Mouse (Mus musculus): ENCODE results near the gene Lhfpl5. TPM values are rescaled to one million over a fixed set of nuclear protein-coding genes. Genes with fewer than 3 reads are reported as not detected.
A peak's percentile ranks its signal among the peaks of the same experiment; 100 is the strongest.

The Lhfpl5 gene
- polyA plus RNA-seq, 1 experiment, result not detected

- H3K4me3 ChIP-seq (replicated peaks; ENCODE audit: control insufficient read depth, low read depth, low read length), result no peak overlapping the region
- H3K27ac ChIP-seq (ENCODE audit: control insufficient read depth, insufficient read depth, low read depth, low read length, poor library complexity), result no peak overlapping the region
- TF ChIP-seq CTCF (IDR thresholded peaks at IDR 0.05; ENCODE audit: control insufficient read depth, insufficient read depth, low read length), result no peak
- no peak for TF ChIP-seq POLR2A (IDR thresholded peaks at IDR 0.05; ENCODE audit: borderline replicate concordance, control insufficient read depth, low read depth, low read length)
- 34% methylated on average over 3 of the region's 3 CpGs for WGBS
- no peaks in the 10 kb centered on the region; the same call in 1 of the 2 replicates for H3K4me1 ChIP-seq (ENCODE audit: control insufficient read depth, insufficient read depth, low read length)
Measured at GRCm38 (mm10) chr17:28609543-28609942, 34.1 kb downstream of the Lhfpl5 start.

DNA sequence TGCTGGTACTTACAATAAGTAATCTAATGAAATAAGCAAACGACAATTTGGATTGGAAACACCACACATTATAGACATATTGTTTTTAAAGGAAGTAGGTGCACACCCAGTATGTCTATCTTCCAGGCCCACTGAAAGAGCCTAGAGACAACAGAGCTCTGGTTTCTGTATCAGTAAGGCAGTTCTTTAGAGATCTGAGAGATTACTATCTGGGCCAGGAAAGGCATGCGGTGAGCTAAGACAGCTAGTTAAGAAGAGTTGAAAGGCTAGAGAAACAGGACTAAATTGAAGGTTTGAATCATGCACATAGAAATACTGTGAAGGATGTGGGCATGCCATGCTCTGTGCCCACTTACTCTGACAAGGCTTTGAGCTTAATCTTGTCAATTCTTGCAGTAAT is 37.2 kb downstream of the Lhfpl5 start:
- 44% methylated on average over 2 of the region's 2 CpGs for WGBS
- TF ChIP-seq CTCF (IDR thresholded peaks at IDR 0.05; ENCODE audit: control insufficient read depth, insufficient read depth, low read length) (no peak), POLR2A (IDR thresholded peaks at IDR 0.05; ENCODE audit: borderline replicate concordance, control insufficient read depth, low read depth, low read length) (no peak)
- Histone ChIP-seq H3K4me3 (replicated peaks; ENCODE audit: control insufficient read depth, low read depth, low read length) (no peak overlapping the region), H3K27ac (ENCODE audit: control insufficient read depth, insufficient read depth, low read depth, low read length, poor library complexity) (no peak overlapping the region), H3K4me1 (ENCODE audit: control insufficient read depth, insufficient read depth, low read length) (peaks cover 3% of the 10 kb centered on the region)

DNA sequence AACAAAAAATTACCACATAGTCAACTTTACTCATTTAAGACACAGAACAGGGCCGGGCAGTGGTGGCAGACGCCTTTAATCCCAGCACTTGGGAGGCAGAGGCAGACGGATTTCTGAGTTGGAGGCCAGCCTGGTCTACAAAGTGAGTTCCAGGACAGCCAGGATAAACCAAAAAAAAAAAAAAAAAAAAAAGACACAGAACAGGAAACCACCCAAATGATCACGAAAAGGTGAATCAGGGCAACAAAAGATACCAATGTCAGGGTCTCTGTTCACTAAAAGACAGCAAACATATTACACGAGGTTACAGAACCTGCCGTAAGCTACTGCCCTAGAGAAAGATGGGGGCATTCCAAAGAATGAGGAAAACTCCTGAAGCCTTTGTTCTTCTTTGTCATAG is 37.7 kb downstream of the Lhfpl5 start:
- no peak for TF ChIP-seq POLR2A (IDR thresholded peaks at IDR 0.05; ENCODE audit: borderline replicate concordance, control insufficient read depth, low read depth, low read length)
- H3K4me1 ChIP-seq (ENCODE audit: control insufficient read depth, insufficient read depth, low read length), result peaks cover 4% of the 10 kb centered on the region

DNA sequence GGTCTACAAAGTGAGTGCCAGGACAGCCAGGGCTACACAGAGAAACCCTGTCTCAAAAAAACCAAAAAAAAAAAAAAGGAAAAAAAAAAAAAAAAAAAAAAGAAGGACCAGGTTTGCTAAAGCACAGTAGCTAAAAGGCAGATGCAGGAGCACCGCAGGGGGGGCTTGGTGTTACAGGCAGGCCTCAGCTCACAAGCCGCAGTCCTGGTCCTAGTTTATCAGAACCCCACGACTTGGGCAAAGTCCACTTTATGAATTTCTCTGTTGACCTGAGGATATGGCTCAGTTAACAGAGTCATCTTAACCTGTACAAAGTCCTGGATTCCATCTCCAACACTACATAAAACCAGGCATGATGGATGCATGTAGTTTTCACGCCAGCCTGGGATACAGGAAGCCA is 39.9 kb downstream of the Lhfpl5 start:
- Histone ChIP-seq H3K4me3 (replicated peaks; ENCODE audit: control insufficient read depth, low read depth, low read length) (no peak overlapping the region), H3K27ac (ENCODE audit: control insufficient read depth, insufficient read depth, low read depth, low read length, poor library complexity) (no peak overlapping the region), H3K4me1 (ENCODE audit: control insufficient read depth, insufficient read depth, low read length) (peaks cover 6% of the 10 kb centered on the region)
- no peak for TF ChIP-seq CTCF (IDR thresholded peaks at IDR 0.05; ENCODE audit: control insufficient read depth, insufficient read depth, low read length)
- TF ChIP-seq POLR2A (IDR thresholded peaks at IDR 0.05; ENCODE audit: borderline replicate concordance, control insufficient read depth, low read depth, low read length), result no peak
- WGBS, result 85% methylated on average over 4 of the region's 4 CpGs

More for the DNA sequence above, 37.7 kb downstream of the Lhfpl5 start:
- Histone ChIP-seq H3K4me3 (replicated peaks; ENCODE audit: control insufficient read depth, low read depth, low read length) (no peak overlapping the region), H3K27ac (ENCODE audit: control insufficient read depth, insufficient read depth, low read depth, low read length, poor library complexity) (no peak overlapping the region)
- 69% methylated on average over 6 of the region's 6 CpGs for WGBS

DNA sequence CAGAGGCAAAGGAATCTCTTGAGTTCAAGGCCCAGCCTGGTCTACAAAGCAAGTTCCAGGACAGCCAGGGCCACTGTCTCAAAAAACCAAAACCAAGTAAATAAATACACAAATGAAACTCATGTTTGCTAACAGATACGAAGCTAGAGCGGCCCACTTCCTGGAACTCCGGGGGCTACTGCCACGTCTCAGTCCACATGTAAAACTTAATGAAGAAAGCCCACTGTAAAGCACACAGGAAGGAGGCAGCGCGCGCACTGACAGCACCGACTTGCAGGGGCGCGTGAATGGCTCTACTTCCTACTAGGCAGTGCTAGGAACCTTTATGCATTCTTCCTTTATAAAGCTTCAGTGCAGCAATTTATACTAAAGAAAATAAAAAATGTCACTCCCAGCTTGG is 42.2 kb downstream of the Lhfpl5 start:
- TF ChIP-seq CTCF (IDR thresholded peaks at IDR 0.05; ENCODE audit: control insufficient read depth, insufficient read depth, low read length) (no peak), POLR2A (IDR thresholded peaks at IDR 0.05; ENCODE audit: borderline replicate concordance, control insufficient read depth, low read depth, low read length) (no peak)
- peaks cover 6% of the 10 kb centered on the region for H3K4me1 ChIP-seq (ENCODE audit: control insufficient read depth, insufficient read depth, low read length)
- WGBS, result 29% methylated on average over 10 of the region's 10 CpGs
- H3K4me3 ChIP-seq (replicated peaks; ENCODE audit: control insufficient read depth, low read depth, low read length), result no peak overlapping the region
- no peak overlapping the region for H3K27ac ChIP-seq (ENCODE audit: control insufficient read depth, insufficient read depth, low read depth, low read length, poor library complexity)

- TF ChIP-seq POLR2A (IDR thresholded peaks at IDR 0.05; ENCODE audit: borderline replicate concordance, control insufficient read depth, low read depth, low read length), result no peak
- no peak for TF ChIP-seq CTCF (IDR thresholded peaks at IDR 0.05; ENCODE audit: control insufficient read depth, insufficient read depth, low read length)
- peaks cover 6% of the 10 kb centered on the region for H3K4me1 ChIP-seq (ENCODE audit: control insufficient read depth, insufficient read depth, low read length)
- H3K4me3 ChIP-seq (replicated peaks; ENCODE audit: control insufficient read depth, low read depth, low read length), result no peak overlapping the region
- no peak overlapping the region for H3K27ac ChIP-seq (ENCODE audit: control insufficient read depth, insufficient read depth, low read depth, low read length, poor library complexity)
- WGBS, result 61% methylated on average over 7 of the region's 7 CpGs
Measured at GRCm38 (mm10) chr17:28618124-28618523, 42.7 kb downstream of the Lhfpl5 start.

- no peak overlapping the region for H3K27ac ChIP-seq (ENCODE audit: control insufficient read depth, insufficient read depth, low read depth, low read length, poor library complexity)
- 93% methylated on average over 1 of the region's 1 CpGs for WGBS
- peaks cover 6% of the 10 kb centered on the region for H3K4me1 ChIP-seq (ENCODE audit: control insufficient read depth, insufficient read depth, low read length)
Measured at GRCm38 (mm10) chr17:28618775-28619174, 43.3 kb downstream of the Lhfpl5 start.

DNA sequence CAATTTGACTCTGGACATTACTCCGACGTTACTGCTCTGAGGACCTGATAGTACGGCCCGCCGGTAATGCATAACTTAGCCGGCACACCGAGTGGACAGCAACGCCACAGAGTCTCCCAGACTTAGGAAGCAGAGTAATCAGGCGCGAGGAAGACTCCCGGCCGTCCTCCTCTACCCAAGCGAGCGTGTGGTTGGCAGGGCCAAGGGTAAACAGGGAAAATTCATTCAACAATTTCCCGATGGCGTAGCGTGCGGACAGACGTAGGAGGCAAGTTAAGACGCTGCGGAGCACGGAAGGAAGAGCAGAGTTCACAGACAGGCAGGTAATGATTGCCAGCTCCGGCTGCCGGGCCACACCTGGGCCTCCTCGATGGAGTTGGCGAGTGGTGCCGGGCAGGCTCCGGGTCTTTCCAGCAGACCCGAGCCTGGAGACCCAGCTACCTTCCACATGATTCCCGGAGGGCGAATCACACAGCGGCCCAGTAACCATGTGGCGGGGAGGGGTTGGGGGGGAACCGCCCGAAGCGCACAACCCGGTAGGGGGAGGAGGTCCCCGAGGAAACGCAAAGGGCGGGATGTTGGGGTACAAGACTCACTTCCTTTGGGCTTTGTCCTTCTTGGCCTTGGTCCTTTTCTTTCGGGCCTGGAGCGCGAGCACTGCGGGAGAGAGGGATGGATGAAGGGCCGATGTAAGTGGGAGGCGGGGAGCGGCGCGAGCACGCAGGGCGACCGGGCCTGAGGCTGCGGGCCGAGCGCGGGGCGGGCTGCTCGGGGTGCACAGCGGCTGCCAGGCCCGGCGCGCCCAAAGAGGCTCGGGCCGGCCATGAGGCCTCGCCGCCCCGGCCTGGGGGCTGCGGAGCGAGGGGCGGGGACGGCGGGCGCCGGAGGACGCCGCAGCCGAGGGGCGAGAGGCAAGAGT is 46.2 kb downstream of the Lhfpl5 start:
- peaks cover 4% of the 10 kb centered on the region for H3K4me1 ChIP-seq (ENCODE audit: control insufficient read depth, insufficient read depth, low read length)
- WGBS, result under 1% methylated on average over 78 of the region's 78 CpGs
- TF ChIP-seq CTCF (IDR thresholded peaks at IDR 0.05; ENCODE audit: control insufficient read depth, insufficient read depth, low read length) (no peak), POLR2A (IDR thresholded peaks at IDR 0.05; ENCODE audit: borderline replicate concordance, control insufficient read depth, low read depth, low read length) (no peak)

More at GRCm38 (mm10) chr17:28618775-28619174, 43.3 kb downstream of the Lhfpl5 start:
- no peak for TF ChIP-seq CTCF (IDR thresholded peaks at IDR 0.05; ENCODE audit: control insufficient read depth, insufficient read depth, low read length)
- TF ChIP-seq POLR2A (IDR thresholded peaks at IDR 0.05; ENCODE audit: borderline replicate concordance, control insufficient read depth, low read depth, low read length), result no peak
- no peak overlapping the region for H3K4me3 ChIP-seq (replicated peaks; ENCODE audit: control insufficient read depth, low read depth, low read length)

More for the DNA sequence above, 46.2 kb downstream of the Lhfpl5 start:
- Histone ChIP-seq H3K4me3 (replicated peaks; ENCODE audit: control insufficient read depth, low read depth, low read length) (peak overlapping the region; percentile 91), H3K27ac (ENCODE audit: control insufficient read depth, insufficient read depth, low read depth, low read length, poor library complexity) (peak overlapping the region; percentile 60)
